Mouse (Mus musculus) cerebellum, adult 2 months (tissue): Measurements from ENCODE around the gene Gm5800. TPM values are rescaled to one million over a fixed set of nuclear protein-coding genes. Genes with fewer than 3 reads are reported as not detected.

Source experiments
- DNase-seq, 2 experiments: peaks; one replicate each; pipeline ENCODE4 v3.0.0; 2021
- H3K27ac ChIP-seq: fragments of 200-500 bp; 2 replicates; pipeline ENCODE4 v1.5.1; 2012; ENCODE audit warnings: low read length, control low read depth, inconsistent platforms; ENCODE audit not compliant: insufficient read depth
- H3K27me3 ChIP-seq: fragments of 200-500 bp; 2 replicates; pipeline ENCODE4 v1.6.1; 2012; ENCODE audit warnings: inconsistent platforms, mild to moderate bottlenecking, low read length, moderate library complexity; ENCODE audit not compliant: control insufficient read depth, insufficient read depth
- H3K4me1 ChIP-seq: fragments of 200-500 bp; 2 replicates; pipeline ENCODE4 v1.6.1; 2011; ENCODE audit warnings: low read length; ENCODE audit not compliant: control insufficient read depth, insufficient read depth
- H3K4me3 ChIP-seq: fragments of 200-500 bp; replicated peaks from 2 replicates; pipeline ENCODE3; 2011; ENCODE audit warnings: mild to moderate bottlenecking, low read depth, low read length, control low read depth; ENCODE audit not compliant: insufficient read depth
- CTCF ChIP-seq: fragments of 200-500 bp; IDR thresholded peaks from 2 replicates; pipeline ENCODE4 v1.5.1; 2011; ENCODE audit warnings: low read depth, mild to moderate bottlenecking, control low read depth, low read length, moderate library complexity, borderline replicate concordance; ENCODE audit not compliant: insufficient read depth
- POLR2A ChIP-seq: fragments of 200-500 bp; IDR thresholded peaks from 2 replicates; pipeline ENCODE4 v1.6.1; 2011; ENCODE audit warnings: low read length, control low read depth, borderline replicate concordance; ENCODE audit not compliant: insufficient read depth
- WGBS: fragments of 180-500 bp; shearing (Covaris S2); methylation state at CpG from one replicate; pipeline ENCODE4 v1.1.7; 2018; 5-methylcytosine and 5-hydroxymethylcytosine counted together
- polyA plus RNA-seq: library from polyadenylated mRNA; depleted of rRNA; stranded (reverse); fragments of >200 nt; gene quantifications from 2 replicates; pipeline ENCODE4 v1.2.3, GENCODE M21; 2012; rRNA removed

Gm5800 gene
- polyA plus RNA-seq, 1 experiment, result not detected

DNA sequence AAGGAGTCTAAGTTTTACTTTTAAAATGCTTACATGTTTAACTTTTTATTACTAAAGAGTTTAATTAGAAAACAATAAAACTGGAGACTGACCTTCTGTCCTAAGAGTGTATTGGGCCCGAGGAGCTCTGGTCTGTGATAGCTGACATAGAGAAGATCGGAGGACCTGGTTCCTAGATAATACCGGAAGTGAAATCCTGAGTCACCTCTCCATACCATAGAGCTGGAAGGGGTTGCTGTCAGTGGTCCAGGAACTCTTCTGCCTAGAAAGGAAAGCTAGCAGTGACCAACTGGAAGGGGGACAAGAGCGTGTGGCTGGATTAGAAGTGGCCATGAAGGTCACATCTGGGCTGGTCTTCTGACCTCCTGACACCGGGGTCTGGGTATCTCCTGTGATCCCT is 39.7 kb downstream of the Gm5800 start:
- H3K4me1 ChIP-seq, result no peaks in the 10 kb centered on the region
- no peak overlapping the region for H3K27ac ChIP-seq
- H3K4me3 ChIP-seq, result no peak overlapping the region
- no peak for DNase-seq
- no peaks in the 10 kb centered on the region for H3K27me3 ChIP-seq
- no peak for TF ChIP-seq CTCF
- no peak for TF ChIP-seq POLR2A
- 89% methylated on average over 5 of the region's 5 CpGs for WGBS

Other genes starting within 250 kb of the Gm5800 start
- not detected in 2 replicates for gene Gm5622, start 164.4 kb downstream of the Gm5800 start, polyA plus RNA-seq
- gene Gm17175, start 143.1 kb downstream of the Gm5800 start, polyA plus RNA-seq, result not detected in 2 replicates
- not detected in 2 replicates for gene Gm17174, start 125.0 kb downstream of the Gm5800 start, polyA plus RNA-seq
- not detected in 2 replicates for gene Gm17078, start 105.9 kb downstream of the Gm5800 start, polyA plus RNA-seq
- gene Gm4181, start 81.5 kb downstream of the Gm5800 start, polyA plus RNA-seq, result not detected in 2 replicates
- not detected in 2 replicates for gene Gm17079, start 21.7 kb downstream of the Gm5800 start, polyA plus RNA-seq
- not detected in 2 replicates for gene Ang4, start 56.4 kb upstream of the Gm5800 start, polyA plus RNA-seq
- not detected in 2 replicates for gene AY358078, start 82.9 kb upstream of the Gm5800 start, polyA plus RNA-seq
- not detected in 2 replicates for gene Ear6, start 136.5 kb upstream of the Gm5800 start, polyA plus RNA-seq
- gene Mettl17, start 167.7 kb upstream of the Gm5800 start, polyA plus RNA-seq, result 52.5 and 55.4 TPM in 2 replicates
- gene Slc39a2, start 175.7 kb upstream of the Gm5800 start, polyA plus RNA-seq, result 13.8 and 15.0 TPM in 2 replicates
- 997 and 1,033 TPM in 2 replicates for gene Ndrg2, start 197.0 kb upstream of the Gm5800 start, polyA plus RNA-seq
- not detected in 2 replicates for gene Tppp2, start 201.2 kb upstream of the Gm5800 start, polyA plus RNA-seq
- gene Rnase13, start 205.6 kb upstream of the Gm5800 start, polyA plus RNA-seq, result 0.10 TPM in 1 of 2 replicates, not detected in the other